Mouse (Mus musculus) midbrain, embryonic 12.5 days (tissue): ENCODE measurements at regions not wholly inside any gene's neighbourhood (a gene's known extent, or its start where the extent isn't known, plus 50 kb on each side); places are given as distances from the start of the nearest gene placed in this dataset.
A peak's percentile ranks its signal among the peaks of the same experiment; 100 is the strongest.

Experiments
- ATAC-seq: fragments of 200-750 bp; cut with Nextera tagmentation; 2 replicates; pipeline ENCODE4 v1.8.0; 2017; ENCODE audit warnings: low read depth, moderate TSS enrichment, moderate library complexity; ENCODE audit not compliant: low FRiP score
- H3K27ac ChIP-seq: fragments of 300-500 bp; sonication (generic); replicated peaks from 2 replicates; pipeline ENCODE4 v1.5.1; 2016; ENCODE audit warnings: mild to moderate bottlenecking
- H3K27me3 ChIP-seq: fragments of 300-500 bp; sonication (generic); 2 replicates; pipeline ENCODE4 v1.6.1; 2016; ENCODE audit warnings: mild to moderate bottlenecking
- H3K36me3 ChIP-seq: fragments of 300-500 bp; sonication (generic); 2 replicates; pipeline ENCODE4 v1.6.1; 2016
- H3K4me1 ChIP-seq: fragments of 300-500 bp; sonication (generic); 2 replicates; pipeline ENCODE4 v1.6.1; 2016
- H3K4me2 ChIP-seq: fragments of 300-500 bp; sonication (generic); replicated peaks from 2 replicates; pipeline ENCODE4 v1.6.1; 2016; ENCODE audit warnings: mild to moderate bottlenecking, moderate library complexity
- H3K4me3 ChIP-seq: fragments of 300-500 bp; sonication (generic); 2 replicates; pipeline ENCODE4 v1.5.1; 2016; ENCODE audit warnings: mild to moderate bottlenecking
- H3K9ac ChIP-seq: fragments of 300-500 bp; sonication (generic); replicated peaks from 2 replicates; pipeline ENCODE4 v1.6.1; 2016; ENCODE audit warnings: mild to moderate bottlenecking, moderate library complexity
- H3K9me3 ChIP-seq: fragments of 300-500 bp; sonication (generic); 2 replicates; pipeline ENCODE4 v1.6.1; 2016; ENCODE audit warnings: mild to moderate bottlenecking
- WGBS: fragments of 180-500 bp; shearing (Covaris S2); methylation state at CpG from one replicate; pipeline ENCODE4 v1.1.7; 2016; 5-methylcytosine and 5-hydroxymethylcytosine counted together

DNA sequence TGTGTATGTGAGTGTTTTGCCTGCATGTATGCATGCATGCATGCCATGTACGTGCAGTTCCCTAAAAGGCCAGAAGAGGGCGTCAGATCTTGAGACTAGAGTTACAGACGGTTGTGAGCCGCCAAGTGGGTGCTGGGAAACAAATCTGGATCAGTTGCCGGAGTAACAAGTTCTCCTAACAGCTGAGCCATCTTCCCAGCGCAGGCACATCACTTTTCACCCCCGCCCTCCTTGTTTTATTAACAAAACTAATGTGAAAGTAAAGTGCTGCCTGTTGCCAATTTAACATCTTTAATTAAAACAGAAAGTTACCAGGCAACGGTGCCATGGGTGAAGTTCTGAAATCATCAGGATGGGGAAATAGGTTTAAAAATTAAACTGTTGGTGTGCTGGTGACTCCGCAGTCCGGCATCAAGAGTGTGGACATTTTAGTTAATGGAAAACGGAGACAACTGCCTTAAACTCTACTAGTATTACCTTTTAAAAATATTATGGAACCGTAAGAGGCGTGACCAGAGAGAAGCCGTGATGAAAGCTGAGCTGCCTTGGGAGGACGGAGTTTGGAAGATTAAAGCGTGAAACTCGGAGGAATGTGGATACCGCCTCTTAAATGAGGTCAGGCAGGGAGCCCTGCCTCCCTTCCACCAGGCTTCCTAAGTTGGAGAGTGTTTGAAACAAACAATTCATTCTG lies 91.9 kb upstream of the Lsm14a start:
- no peak for ATAC-seq
- Histone ChIP-seq H3K4me2 (no peak overlapping the region), H3K27me3 (no peaks in the 10 kb centered on the region), H3K4me1 (no peaks in the 10 kb centered on the region), H3K36me3 (no peaks in the 10 kb centered on the region), H3K9ac (no peak overlapping the region), H3K9me3 (no peaks in the 10 kb centered on the region; the same call in none of the 2 replicates), H3K27ac (no peak overlapping the region), H3K4me3 (no peak overlapping the region)
- 77% methylated on average over 18 of the region's 18 CpGs for WGBS

DNA sequence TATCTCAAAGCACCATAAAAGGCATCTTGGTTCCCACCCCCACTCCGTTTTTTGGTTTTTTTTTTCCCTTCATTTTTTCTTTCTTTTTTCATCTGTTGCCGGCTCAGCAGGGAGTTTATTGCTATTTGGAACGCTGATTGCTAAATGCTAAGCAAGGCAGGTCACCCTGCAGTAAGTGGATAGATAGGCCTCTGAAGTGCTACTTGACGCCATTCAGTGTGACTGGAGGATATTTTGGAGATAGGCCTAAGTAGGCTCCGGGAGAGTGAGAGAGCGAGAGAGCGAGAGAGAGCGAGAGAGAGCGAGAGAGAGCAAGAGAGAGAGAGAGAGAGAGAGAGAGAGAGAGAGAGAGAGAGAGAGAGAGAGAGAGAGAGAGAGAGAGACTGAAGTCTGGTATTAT lies 90.3 kb upstream of the Lsm14a start:
- no peaks in the 10 kb centered on the region for H3K27me3 ChIP-seq
- no peak overlapping the region for H3K9ac ChIP-seq
- no peaks in the 10 kb centered on the region for H3K36me3 ChIP-seq
- 86% methylated on average over 8 of the region's 9 CpGs for WGBS
- H3K4me2 ChIP-seq = no peak overlapping the region
- no peak for ATAC-seq
- H3K27ac ChIP-seq = no peak overlapping the region
- H3K4me3 ChIP-seq = no peak overlapping the region
- H3K4me1 ChIP-seq = no peaks in the 10 kb centered on the region
- no peaks in the 10 kb centered on the region; the same call in none of the 2 replicates for H3K9me3 ChIP-seq

DNA sequence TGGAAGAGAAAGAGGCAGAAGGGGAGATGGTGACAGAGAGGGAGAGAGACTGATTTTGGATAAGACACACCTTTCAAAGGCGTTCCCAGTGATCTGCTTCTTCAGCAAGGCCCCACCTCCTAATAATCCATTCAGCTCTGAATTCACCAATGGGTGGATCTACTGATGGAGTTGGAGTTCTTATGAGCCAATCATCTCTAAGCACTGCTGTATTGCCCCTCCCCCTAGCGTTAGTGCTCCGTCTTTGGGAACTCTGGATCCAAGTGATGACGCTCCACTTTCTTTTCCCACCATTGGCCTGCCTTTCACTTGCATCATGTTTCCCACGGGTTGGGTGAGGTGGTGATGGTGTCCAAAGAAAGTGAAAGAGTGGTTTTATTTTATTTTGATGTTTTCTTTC lies 87.7 kb upstream of the Lsm14a start:
- no peaks in the 10 kb centered on the region for H3K36me3 ChIP-seq
- no peaks in the 10 kb centered on the region for H3K27me3 ChIP-seq
- H3K27ac ChIP-seq = no peak overlapping the region
- H3K9ac ChIP-seq = no peak overlapping the region
- no peak overlapping the region for H3K4me3 ChIP-seq
- H3K4me2 ChIP-seq = no peak overlapping the region
- H3K9me3 ChIP-seq = no peaks in the 10 kb centered on the region; the same call in none of the 2 replicates
- no peak for ATAC-seq
- no peaks in the 10 kb centered on the region for H3K4me1 ChIP-seq
- WGBS = 81% methylated on average over 5 of the region's 5 CpGs

DNA sequence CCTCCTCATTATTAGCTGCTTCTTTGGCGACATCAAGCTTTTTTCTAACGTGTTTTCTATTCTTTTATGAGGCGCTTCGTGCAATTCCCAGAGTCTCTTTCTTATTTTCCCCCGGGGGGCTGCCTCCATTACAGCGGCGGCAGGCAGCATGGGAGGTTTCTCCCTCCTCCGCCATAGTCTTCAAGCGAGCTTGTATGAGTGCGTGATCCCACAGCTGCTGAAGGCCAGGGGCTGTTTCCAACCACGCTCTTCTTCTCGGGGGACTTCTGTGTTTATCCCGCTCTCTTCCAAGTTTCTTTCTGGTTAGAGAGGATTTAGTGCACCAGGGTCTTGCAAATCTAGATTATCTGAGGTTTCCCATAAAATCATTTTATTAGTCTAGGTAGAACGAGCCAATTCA lies 77.9 kb upstream of the Lsm14a start:
- no peak for ATAC-seq
- H3K4me1 ChIP-seq = no peaks in the 10 kb centered on the region
- H3K27ac ChIP-seq = no peak overlapping the region
- no peaks in the 10 kb centered on the region for H3K9me3 ChIP-seq
- no peaks in the 10 kb centered on the region for H3K27me3 ChIP-seq
- H3K9ac ChIP-seq = no peak overlapping the region
- no peak overlapping the region for H3K4me3 ChIP-seq
- no peaks in the 10 kb centered on the region for H3K36me3 ChIP-seq
- H3K4me2 ChIP-seq = peak overlapping the region; percentile 13
- 47% methylated on average over 14 of the region's 14 CpGs for WGBS

DNA sequence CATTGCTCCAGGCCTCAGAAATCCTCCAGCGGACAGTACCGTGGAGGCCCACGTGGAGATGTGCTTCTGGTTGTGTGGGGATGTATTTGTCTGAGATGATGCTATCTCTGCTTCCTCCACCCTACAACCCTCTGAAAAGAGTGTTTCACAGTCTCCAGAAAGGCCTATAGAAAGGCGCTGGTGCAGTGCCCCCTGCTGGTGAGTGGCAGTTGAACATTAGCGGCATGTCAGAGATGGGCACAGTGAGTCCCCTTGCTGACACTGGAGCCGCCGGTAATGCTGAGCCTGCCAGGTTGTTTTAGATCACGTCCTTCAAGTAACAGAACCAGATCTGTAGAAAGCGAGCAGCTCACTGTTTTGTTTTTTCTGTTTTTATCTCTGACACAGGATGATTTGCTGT lies 69.0 kb upstream of the Lsm14a start:
- H3K4me2 ChIP-seq = no peak overlapping the region
- H3K9me3 ChIP-seq = no peaks in the 10 kb centered on the region
- H3K27ac ChIP-seq = no peak overlapping the region
- H3K4me3 ChIP-seq = no peak overlapping the region
- no peaks in the 10 kb centered on the region for H3K4me1 ChIP-seq
- no peaks in the 10 kb centered on the region for H3K27me3 ChIP-seq
- 69% methylated on average over 9 of the region's 9 CpGs for WGBS
- H3K9ac ChIP-seq = no peak overlapping the region
- no peak for ATAC-seq
- no peaks in the 10 kb centered on the region for H3K36me3 ChIP-seq

DNA sequence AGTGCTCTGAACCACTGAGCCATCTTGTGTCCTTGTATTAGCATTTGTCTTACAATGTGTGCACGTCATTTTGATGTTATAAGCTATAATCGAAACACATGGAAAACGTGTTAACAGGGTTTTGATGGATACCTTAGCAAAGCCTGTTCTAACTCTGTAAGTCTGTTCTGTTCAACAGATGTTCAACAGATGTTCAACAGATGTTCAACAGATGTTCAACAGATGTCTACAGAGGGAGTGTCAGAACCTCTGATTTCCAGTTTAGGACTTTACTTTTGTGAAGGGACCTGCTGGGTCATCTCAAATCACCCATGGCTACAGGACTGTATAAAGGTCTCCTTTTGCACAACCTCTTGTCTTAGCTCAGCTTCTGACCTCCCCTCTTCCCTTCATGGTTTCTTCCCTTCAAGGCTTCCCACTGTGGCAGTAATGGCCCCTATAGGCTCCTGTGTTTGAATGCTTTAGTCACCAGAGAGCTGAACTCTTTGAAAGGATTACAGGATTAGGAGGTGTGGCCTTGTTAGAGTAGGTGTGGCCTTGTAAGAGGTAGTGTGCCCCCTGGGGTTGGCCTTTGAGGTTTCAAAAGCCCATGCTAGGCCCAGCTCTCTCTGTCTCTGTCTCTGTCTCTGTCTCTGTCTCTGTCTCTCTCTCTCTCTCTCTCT lies 66.8 kb upstream of the Lsm14a start:
- no peaks in the 10 kb centered on the region for H3K36me3 ChIP-seq
- H3K4me1 ChIP-seq = no peaks in the 10 kb centered on the region
- H3K9me3 ChIP-seq = no peaks in the 10 kb centered on the region
- no peak overlapping the region for H3K27ac ChIP-seq
- no peak overlapping the region for H3K4me3 ChIP-seq
- H3K4me2 ChIP-seq = no peak overlapping the region
- WGBS = 73% methylated on average over 3 of the region's 3 CpGs
- H3K9ac ChIP-seq = no peak overlapping the region
- ATAC-seq = no peak
- H3K27me3 ChIP-seq = no peaks in the 10 kb centered on the region

DNA sequence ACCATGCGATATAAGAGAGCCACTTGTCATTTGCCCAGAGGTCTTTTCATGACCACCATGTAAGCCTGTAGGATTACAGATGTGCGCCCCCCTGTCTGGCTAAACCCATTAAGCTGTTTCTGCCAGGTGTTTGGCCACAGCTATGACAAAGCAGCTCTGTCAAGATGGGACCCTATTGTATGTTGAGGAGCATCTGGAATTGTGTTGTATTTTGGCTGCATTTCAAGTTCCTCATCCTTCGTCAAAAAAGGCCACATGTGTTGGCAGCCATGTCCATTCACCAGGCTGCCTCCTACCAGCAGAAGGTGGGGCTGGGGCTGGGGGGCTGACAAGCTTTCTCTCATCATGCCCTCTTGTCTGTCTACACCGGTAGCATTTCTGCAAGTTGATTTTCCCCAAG lies 65.7 kb upstream of the Lsm14a start:
- no peaks in the 10 kb centered on the region for H3K27me3 ChIP-seq
- no peak overlapping the region for H3K9ac ChIP-seq
- no peak overlapping the region for H3K27ac ChIP-seq
- ATAC-seq = no peak
- H3K36me3 ChIP-seq = no peaks in the 10 kb centered on the region
- H3K9me3 ChIP-seq = no peaks in the 10 kb centered on the region
- no peaks in the 10 kb centered on the region for H3K4me1 ChIP-seq
- H3K4me2 ChIP-seq = no peak overlapping the region
- 84% methylated on average over 4 of the region's 4 CpGs for WGBS
- H3K4me3 ChIP-seq = no peak overlapping the region

DNA sequence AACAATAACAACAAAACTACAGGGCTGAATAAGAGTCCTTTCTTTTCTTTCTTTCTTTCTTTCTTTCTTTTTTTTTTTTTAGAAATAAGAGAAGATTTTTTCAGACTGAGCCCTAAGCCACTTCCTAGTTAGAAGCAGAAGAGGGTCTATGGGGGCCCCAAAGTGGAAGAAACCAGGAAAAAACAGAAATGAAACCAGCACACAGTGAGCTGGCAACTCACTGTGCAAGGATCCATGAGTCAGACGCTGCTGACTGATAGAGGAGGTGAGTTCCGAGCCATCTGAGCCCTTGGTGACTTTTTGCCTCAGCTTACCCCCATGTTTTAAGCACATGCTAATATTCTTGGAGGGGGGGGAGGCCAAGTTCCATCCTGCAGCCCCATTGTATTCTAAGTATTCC lies 55.2 kb upstream of the Lsm14a start:
- no peaks in the 10 kb centered on the region for H3K36me3 ChIP-seq
- no peaks in the 10 kb centered on the region; the same call in 1 of the 2 replicates for H3K27me3 ChIP-seq
- H3K27ac ChIP-seq = no peak overlapping the region
- no peak overlapping the region for H3K4me3 ChIP-seq
- no peak overlapping the region for H3K9ac ChIP-seq
- H3K4me2 ChIP-seq = no peak overlapping the region
- ATAC-seq = no peak
- H3K4me1 ChIP-seq = 0 out of 2 replicates have a peak, but pooled peaks cover 2% of the 10 kb centered on the region
- 84% methylated on average over 2 of the region's 2 CpGs for WGBS
- H3K9me3 ChIP-seq = no peaks in the 10 kb centered on the region

DNA sequence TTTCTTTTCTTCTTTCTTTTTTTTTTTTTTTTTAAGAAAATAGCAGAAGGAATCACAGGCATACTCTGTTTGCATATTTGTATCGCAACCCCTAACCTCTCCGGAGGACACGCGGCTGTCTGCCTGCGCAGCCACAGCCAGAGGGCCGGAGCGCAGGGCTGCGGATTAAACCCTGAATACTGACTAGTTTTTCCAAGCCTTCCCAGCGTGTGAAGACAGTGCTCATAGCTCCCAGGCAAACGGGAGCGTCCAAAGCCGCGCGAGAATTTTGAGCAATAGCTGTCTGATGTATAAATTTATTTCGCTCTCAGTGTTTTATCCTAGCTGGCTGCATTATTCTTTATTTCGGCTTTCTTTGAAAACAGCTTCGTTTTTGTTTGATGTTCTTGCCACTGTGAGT lies 51.1 kb upstream of the Lsm14a start:
- no peaks in the 10 kb centered on the region; the same call in 1 of the 2 replicates for H3K27me3 ChIP-seq
- ATAC-seq = 0 out of 2 replicates have a peak, but pooled peaks have one; percentile 49

More for the DNA sequence above, 51.1 kb upstream of the Lsm14a start:
- Histone ChIP-seq H3K36me3 (no peaks in the 10 kb centered on the region), H3K4me3 (no peak overlapping the region), H3K4me2 (no peak overlapping the region), H3K27ac (no peak overlapping the region), H3K4me1 (0 out of 2 replicates have a peak, but pooled peaks cover 2% of the 10 kb centered on the region), H3K9me3 (no peaks in the 10 kb centered on the region), H3K9ac (no peak overlapping the region)
- WGBS = 29% methylated on average over 17 of the region's 17 CpGs
